Mouse (Mus musculus) ovary, adult 18-20 months (tissue): ENCODE measurements at regions not wholly inside any gene's neighbourhood (a gene's known extent, or its start where the extent isn't known, plus 50 kb on each side); places are given as distances from the start of the nearest gene placed in this dataset.
A peak's percentile ranks its signal among the peaks of the same experiment; 100 is the strongest.

Experiments
- DNase-seq: peaks from one replicate; pipeline ENCODE4 v3.0.0; 2022; ENCODE audit warnings: low spot score, mixed read lengths

DNA sequence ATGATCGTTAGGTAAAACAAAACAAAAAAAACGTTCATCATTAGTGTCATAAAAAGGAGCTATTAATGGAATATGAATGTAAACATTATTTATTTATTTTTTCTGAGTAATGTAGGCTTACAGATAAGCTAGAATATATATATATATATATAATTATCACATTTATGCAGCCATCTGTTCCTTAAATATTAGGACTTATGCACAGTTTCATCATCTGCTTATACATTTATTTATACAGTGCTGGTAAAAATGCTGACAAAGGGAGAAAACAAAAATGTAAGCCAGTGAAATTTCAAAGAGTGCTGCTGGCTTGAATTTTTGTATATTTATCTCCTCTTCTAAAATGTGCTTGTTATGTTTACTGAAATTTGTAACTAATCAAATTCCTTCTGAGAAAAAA lies 4841.7 kb upstream of the Gm7489 start:
- DNase-seq, result no peak

- no peak for DNase-seq
These were observed 4819.6 kb upstream of the Gm7489 start for GRCm38 (mm10) chr15:49065069-49065468.

GRCm38 (mm10) chr15:49065875-49066274 lies 4818.8 kb upstream of the Gm7489 start:
- peak; percentile 49 for DNase-seq

DNA sequence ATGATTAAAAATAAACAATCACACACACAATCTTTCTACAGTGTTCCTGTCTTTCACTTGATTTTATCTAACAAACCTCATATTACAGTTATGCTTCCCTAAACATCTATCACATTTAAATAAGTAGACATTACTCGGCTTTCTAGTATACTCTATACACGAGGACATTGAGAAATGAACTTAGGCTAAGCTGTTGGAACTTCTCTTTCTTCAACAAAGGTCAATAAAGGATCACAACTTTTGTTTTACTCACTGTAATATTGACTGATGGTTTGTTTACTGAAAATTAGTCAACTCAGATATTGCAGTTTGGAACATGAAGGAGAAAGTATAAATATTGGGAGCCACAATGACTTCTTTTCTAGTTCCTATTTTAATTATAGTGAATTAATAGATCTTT lies 4818.3 kb upstream of the Gm7489 start:
- DNase-seq, result no peak
